In the genomic region with DNA sequence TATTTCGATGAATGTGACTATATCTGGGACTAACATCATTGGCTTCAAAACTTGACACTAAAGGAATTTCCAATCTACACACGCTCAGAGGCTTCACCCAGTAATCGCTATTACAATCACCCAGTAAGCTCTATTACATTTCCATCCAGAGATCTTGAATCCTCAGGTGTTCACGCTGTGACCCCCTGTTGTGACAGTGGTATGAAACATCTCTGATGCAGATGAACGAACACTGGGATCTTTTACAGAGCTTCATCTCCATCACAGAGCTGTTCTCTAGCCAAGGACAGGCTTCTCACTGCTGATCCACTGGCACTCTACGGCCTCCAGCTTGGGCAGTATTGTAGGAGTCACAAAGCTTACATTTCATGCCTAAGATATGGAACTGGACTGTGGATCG, we compare ENCODE assay signal across 26 mouse cellular contexts. TPM values are rescaled to one million over a fixed set of nuclear protein-coding genes. Genes with fewer than 3 reads are reported as not detected.
DNase-seq lines count a peak whose midpoint lies in the region; ATAC-seq lines count a peak whose summit lies in the region.
"Had no signal": no experiment of that assay in that cellular context is flagged by ENCODE, and none has a peak within 500 bp of the region (broad histone marks: within the 10 kb centered on the region; RNA-seq: fewer than 3 reads in every experiment).

No protein-coding gene starts in this region.

- intact Hi-C loops in heart, postnatal 36 days (cut with DNase I), result no loop called here

- no peak overlapping the region for H3K9ac ChIP-seq in forebrain, embryonic 15.5 days (replicated peaks)
- H3K9ac ChIP-seq: embryonic facial prominence, embryonic 12.5 days; forebrain, embryonic 13.5 days had no signal

- no peak overlapping the region for H3K4me2 ChIP-seq in forebrain, embryonic 15.5 days (replicated peaks)
- H3K4me2 ChIP-seq: embryonic facial prominence, embryonic 12.5 days; forebrain, embryonic 13.5 days had no signal

- no peak overlapping the region for H3K27ac ChIP-seq in forebrain, embryonic 15.5 days (replicated peaks)
- H3K27ac ChIP-seq: embryonic facial prominence, embryonic 10.5 days; embryonic facial prominence, embryonic 12.5 days; forebrain, embryonic 13.5 days had no signal

- no peaks in the 10 kb centered on the region for H3K9me3 ChIP-seq in forebrain, embryonic 15.5 days
- H3K9me3 ChIP-seq: embryonic facial prominence, embryonic 10.5 days; embryonic facial prominence, embryonic 12.5 days; forebrain, embryonic 13.5 days; G1E had no signal

- H3K36me3 ChIP-seq in forebrain, embryonic 15.5 days, result peaks cover 56% of the 10 kb centered on the region

- WGBS in forebrain, embryonic 15.5 days, result 90% methylated on average over 7 of the region's 7 CpGs

- peak; percentile 59 for DNase-seq in heart, adult 11 months
- no peak for DNase-seq in heart, postnatal 36 days
- peak; percentile 95 for DNase-seq in R1 (ENCODE audit: low read depth, low spot score)
- DNase-seq in adrenal gland, adult 18-20 months (ENCODE audit: low spot score in 2 of 2), result no peak
- DNase-seq: adrenal gland, adult 8-10 months; adrenal gland, postnatal 14 days; adrenal gland, postnatal 36 days; B cell, adult 2 months; cerebellum, adult 11-12 months; cerebellum, adult 2 months; cerebellum, adult 9-10 months; cerebellum, postnatal 25 days had no signal

- no peak overlapping the region for H3K4me3 ChIP-seq in forebrain, embryonic 15.5 days
- H3K4me3 ChIP-seq: embryonic facial prominence, embryonic 10.5 days; embryonic facial prominence, embryonic 12.5 days; forebrain, embryonic 13.5 days had no signal

- H3K4me1 ChIP-seq in forebrain, embryonic 15.5 days, result no peaks in the 10 kb centered on the region
- H3K4me1 ChIP-seq: embryonic facial prominence, embryonic 10.5 days; embryonic facial prominence, embryonic 12.5 days; forebrain, embryonic 13.5 days had no signal

- no peak for ATAC-seq in forebrain, embryonic 15.5 days (replicated peaks)
- ATAC-seq: activated CD4-positive, CD25-positive, alpha-beta regulatory T cell, adult 4 months; CD4-positive, CD25-positive, alpha-beta regulatory T cell, adult 4 months; forebrain, embryonic 13.5 days; forebrain, embryonic 16.5 days; Patski had no signal

- no peaks in the 10 kb centered on the region for H3K27me3 ChIP-seq in forebrain, embryonic 15.5 days
- H3K27me3 ChIP-seq: CH12.LX; embryonic facial prominence, embryonic 12.5 days; forebrain, embryonic 13.5 days; Patski had no signal

RNA-seq across cellular contexts. Expression of a gene that starts 13.4 kb away (rescaled TPM):
- total RNA-seq in heart, postnatal 36 days (2021), result 10 to 100 TPM; 30.5 to 31.6 TPM
- 70.6 and 74.0 TPM in 2 replicates for polyA plus RNA-seq in forebrain, embryonic 15.5 days (2015; fragmentation: Nextera tagmentation; extraction: Ambion mirVana)
- 10 to 100 TPM; 48.0 to 66.3 TPM for total RNA-seq in adrenal gland, adult 18-20 months (2021)

RNA-seq across cellular contexts. Expression of a gene that starts 37.8 kb away (rescaled TPM):
- total RNA-seq in heart, postnatal 36 days (2021), result not detected
- polyA plus RNA-seq in forebrain, embryonic 15.5 days (2015; fragmentation: Nextera tagmentation; extraction: Ambion mirVana), result not detected in 2 replicates
- not detected for total RNA-seq in adrenal gland, adult 18-20 months (2021)
- total RNA-seq: adrenal gland, adult 8-10 months; adrenal gland, postnatal 14 days; adrenal gland, postnatal 36 days had no signal
- polyA plus RNA-seq: activated CD4-positive, CD25-positive, alpha-beta regulatory T cell, adult 4 months; CD4-positive, CD25-positive, alpha-beta regulatory T cell, adult 4 months; cortical plate, adult 2 months; embryonic facial prominence, embryonic 10.5 days; embryonic facial prominence, embryonic 12.5 days; embryonic facial prominence, embryonic 14.5 days; forebrain, embryonic 11.5 days; forebrain, embryonic 13.5 days; forebrain, embryonic 16.5 days; frontal cortex, adult 2 months; G1E had no signal

Comparison
In these comparisons a context has a peak if more than half of its experiments do, and no peak if none do; other contexts are left out.
1. DNase-seq: peak in heart, adult 11 months (single experiment) and R1 (single experiment); none in heart, postnatal 36 days (0 of 2) and adrenal gland, adult 18-20 months (0 of 2).